Mouse (Mus musculus): ENCODE measurements around the gene Colgalt1.

The Colgalt1 gene

GRCm38 (mm10) chr8:71667256-71667655 is 56.5 kb downstream of the Colgalt1 start:
- in situ Hi-C loops (cut with MboI, MseI) = no loop called here

DNA sequence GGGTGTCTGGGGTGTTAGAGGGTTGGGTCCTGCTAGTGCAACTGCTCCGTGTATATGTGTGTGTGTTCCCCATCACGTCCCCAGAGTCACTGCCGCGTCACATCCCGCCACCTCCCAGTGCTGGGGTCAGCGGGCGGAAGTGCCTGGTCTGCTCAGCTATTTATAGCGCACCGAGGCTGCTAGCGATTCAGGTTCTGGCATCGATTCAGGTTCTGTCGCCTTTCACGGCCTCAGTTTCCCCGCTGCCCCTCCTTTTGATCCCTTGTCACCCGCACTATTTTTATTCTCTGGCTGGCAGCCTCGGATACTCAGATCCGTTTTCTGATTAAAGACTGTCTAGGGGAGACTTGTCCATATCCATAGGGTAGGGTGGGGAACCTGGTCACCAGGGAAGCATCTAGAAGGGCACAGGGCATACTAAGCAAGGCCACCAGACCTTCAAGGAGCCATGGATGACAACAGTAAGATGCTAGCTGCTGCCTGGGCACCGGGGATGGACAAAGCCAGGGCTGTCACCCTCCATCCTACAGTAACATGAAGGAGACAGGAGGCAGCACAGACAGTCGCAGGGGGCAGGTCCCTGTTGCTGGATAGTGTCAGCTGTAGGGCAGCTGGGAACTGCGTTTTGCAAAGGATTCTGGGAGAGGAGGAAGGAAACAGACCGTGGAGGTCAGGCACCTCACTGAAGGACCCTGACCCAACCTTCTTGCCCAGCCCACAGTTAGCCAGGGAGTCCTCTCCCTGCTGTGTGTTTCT is 57.6 kb downstream of the Colgalt1 start:
- in situ Hi-C loops (cut with MboI, MseI) = no loop called here

DNA sequence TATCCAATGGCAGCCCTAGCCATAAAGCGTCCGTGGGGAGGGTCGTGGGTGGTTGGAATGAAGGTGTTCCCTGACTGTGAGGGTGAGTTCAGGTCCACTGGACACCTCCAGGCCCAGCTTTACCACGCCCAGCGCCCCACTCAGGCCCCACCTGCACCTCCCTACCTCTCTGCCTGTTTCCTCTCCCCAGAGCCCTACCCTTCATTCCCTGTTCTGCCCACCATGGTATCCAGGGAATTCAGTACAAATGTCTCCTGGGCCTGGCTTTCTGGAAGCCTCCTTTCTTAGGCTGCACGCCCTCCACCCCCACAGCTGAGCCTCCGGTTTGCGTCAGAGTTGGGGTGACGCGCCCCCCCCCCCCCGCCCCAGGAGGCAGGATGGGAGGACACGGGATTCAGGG is 59.4 kb downstream of the Colgalt1 start:
- in situ Hi-C loops (cut with MboI, MseI) = no loop called here

DNA sequence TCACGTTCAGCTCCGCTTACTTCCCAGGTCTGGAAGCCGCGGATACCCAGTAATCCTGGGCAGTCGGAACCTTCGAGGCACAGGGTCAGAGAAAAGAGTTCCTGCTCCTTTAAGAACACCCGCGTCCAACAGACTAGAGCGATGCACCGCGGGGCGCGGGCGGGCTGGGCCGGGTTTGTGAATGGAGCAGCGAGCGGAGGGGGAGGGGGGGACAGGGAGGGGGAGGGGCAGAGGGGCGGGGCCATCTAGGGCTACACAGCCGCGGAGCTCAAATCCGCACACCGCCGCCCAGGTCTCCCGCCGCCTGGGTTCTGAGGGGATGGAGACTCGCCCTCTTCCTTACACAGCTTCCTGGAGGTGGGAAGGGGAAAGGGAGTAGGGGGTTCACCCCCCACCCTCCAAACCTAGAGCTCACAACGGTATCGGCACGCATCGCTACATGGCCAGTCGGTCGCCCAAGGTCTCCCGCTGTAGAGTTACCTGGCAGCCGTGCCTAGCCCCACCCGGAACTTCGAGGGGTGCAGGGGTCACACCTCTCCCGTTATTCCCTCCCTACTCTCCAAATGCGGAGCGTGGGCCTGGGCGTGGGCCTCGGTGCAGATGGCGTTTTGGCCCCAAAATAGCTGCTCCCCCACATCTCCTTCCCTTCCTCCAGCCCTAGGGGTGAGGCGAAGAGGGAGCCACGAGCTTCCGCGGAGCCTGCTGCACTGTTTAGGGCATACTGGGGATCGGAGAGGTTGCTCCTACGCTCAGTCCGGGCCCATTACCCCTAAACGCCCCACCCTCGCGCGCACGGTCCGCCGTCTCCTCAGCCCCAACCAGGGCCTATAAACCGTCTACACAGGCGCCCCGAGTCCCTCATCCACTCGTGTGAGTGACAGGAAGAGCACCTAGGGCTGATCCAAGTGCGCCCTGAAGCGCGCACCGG is 60.1 kb downstream of the Colgalt1 start:
- in situ Hi-C loops (cut with MboI, MseI) = no loop called here

- in situ Hi-C loops (cut with MboI, MseI) = no loop called here
These were observed 60.8 kb downstream of the Colgalt1 start, which contains the start of gene Unc13a for GRCm38 (mm10) chr8:71671549-71671965. TSS of gene Unc13a (minus strand) at chr8:71671757.

DNA sequence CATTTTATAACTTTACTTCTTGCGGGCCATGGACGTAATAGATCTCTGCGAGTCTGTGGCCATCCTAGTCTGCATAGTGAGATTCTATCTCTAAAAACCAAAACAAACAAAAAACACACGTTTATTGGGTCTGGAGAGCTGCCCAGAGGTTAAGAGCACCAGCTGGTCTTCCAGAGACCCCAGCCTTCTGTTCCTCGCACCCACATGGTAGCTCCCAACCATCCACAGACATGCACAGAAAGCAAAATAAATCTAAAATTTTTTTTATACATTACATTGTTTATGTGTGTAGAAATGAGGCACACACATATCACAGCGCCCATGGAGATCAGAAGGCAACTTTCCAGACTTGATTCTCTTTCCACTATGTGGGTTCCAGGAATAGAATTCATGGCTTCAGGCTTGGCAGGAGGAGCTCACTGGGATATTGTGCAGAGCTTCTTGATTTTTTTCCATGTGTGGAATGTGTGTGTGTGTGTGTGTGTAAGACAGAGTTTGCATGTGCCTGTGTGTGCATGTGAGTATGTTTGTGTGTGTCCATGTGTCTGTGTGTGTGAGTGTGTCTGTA is 61.5 kb downstream of the Colgalt1 start:
- in situ Hi-C loops (cut with MboI, MseI) = no loop called here

GRCm38 (mm10) chr8:71674071-71674470 is 63.3 kb downstream of the Colgalt1 start:
- in situ Hi-C loops (cut with MboI, MseI) = no loop called here

All from T-helper 1 cell (primary cell).